Mouse (Mus musculus) forebrain, postnatal 0 days (tissue): ENCODE data around the gene Tcf7l1. TPM values are rescaled to one million over a fixed set of nuclear protein-coding genes. Genes with fewer than 3 reads are reported as not detected.
A peak's percentile ranks its signal among the peaks of the same experiment; 100 is the strongest.

Source experiments
- ATAC-seq: fragments of 200-750 bp; cut with Nextera tagmentation; 2 replicates; pipeline ENCODE4 v1.8.0; 2017; ENCODE audit warnings: mild to moderate bottlenecking, moderate library complexity
- DNase-seq: peaks from one replicate; pipeline ENCODE4 v3.0.0-alpha.2; 2015
- H3K27ac ChIP-seq: fragments of 300-500 bp; sonication (generic); 2 replicates; pipeline ENCODE4 v1.5.1; 2014; ENCODE audit warnings: low read depth, mild to moderate bottlenecking, antibody characterized with exemption, low read length, moderate library complexity, mixed read lengths
- H3K27me3 ChIP-seq: fragments of 300-500 bp; sonication (generic); 2 replicates; pipeline ENCODE4 v1.6.1; 2014; ENCODE audit warnings: mild to moderate bottlenecking, low read length, mixed read lengths; ENCODE audit not compliant: insufficient read depth
- H3K36me3 ChIP-seq: fragments of 300-500 bp; sonication (generic); 2 replicates; pipeline ENCODE4 v1.6.1; 2014; ENCODE audit warnings: mild to moderate bottlenecking, moderate library complexity; ENCODE audit not compliant: insufficient read depth
- H3K4me1 ChIP-seq: fragments of 300-500 bp; sonication (generic); 2 replicates; pipeline ENCODE4 v1.6.1; 2014; ENCODE audit warnings: antibody characterized with exemption; ENCODE audit not compliant: insufficient read depth
- H3K4me2 ChIP-seq: fragments of 300-500 bp; sonication (generic); 2 replicates; pipeline ENCODE4 v1.6.1; 2014; ENCODE audit warnings: low read depth, mild to moderate bottlenecking, moderate library complexity
- H3K4me3 ChIP-seq: fragments of 300-500 bp; sonication (generic); 2 replicates; pipeline ENCODE4 v1.5.1; 2014; ENCODE audit warnings: low read depth, low read length, mixed read lengths
- H3K9ac ChIP-seq: fragments of 300-500 bp; sonication (generic); 2 replicates; pipeline ENCODE4 v1.6.1; 2014; ENCODE audit warnings: mild to moderate bottlenecking
- H3K9me3 ChIP-seq: fragments of 300-500 bp; sonication (generic); 2 replicates; pipeline ENCODE4 v1.6.1; 2016; ENCODE audit warnings: low read length
- CTCF ChIP-seq: sonication (generic); IDR thresholded peaks from 2 replicates; pipeline ENCODE4 v1.5.1; 2016; ENCODE audit warnings: antibody characterized with exemption, control low read depth, low read depth
- WGBS: fragments of 180-500 bp; shearing (Covaris S2); extraction: QIAGEN DNeasy Blood & Tissue Kit; methylation state at CpG from one replicate; pipeline ENCODE4 v1.1.7; 2014; 5-methylcytosine and 5-hydroxymethylcytosine counted together
- polyA plus RNA-seq: library from polyadenylated mRNA; unstranded; fragments of >200 nt; fragmentation: Nextera tagmentation; extraction: Ambion mirVana; gene quantifications from 2 replicates; pipeline ENCODE4 v1.2.1, GENCODE M21; 2015
- total RNA-seq: library from RNA; depleted of rRNA; stranded (reverse); fragments of >200 nt; gene quantifications from 2 replicates; pipeline ENCODE4 v1.2.3, GENCODE M21; 2014

Gene Tcf7l1
- total and polyA plus RNA-seq, 2 experiments from 2014 or later = 1.1 to 4.5 TPM

- Histone ChIP-seq H3K9me3 (no peaks in the 10 kb centered on the region), H3K4me1 (no peaks in the 10 kb centered on the region), H3K4me3 (no peak overlapping the region), H3K4me2 (no peak overlapping the region), H3K9ac (no peak overlapping the region), H3K36me3 (no peaks in the 10 kb centered on the region), H3K27ac (no peak overlapping the region), H3K27me3 (no peaks in the 10 kb centered on the region)
- WGBS = 79% methylated on average over 7 of the region's 7 CpGs
- TF ChIP-seq CTCF = no peak
- ATAC-seq = no peak
- DNase-seq = no peak
Observed at GRCm38 (mm10) chr6:72626391-72626790, 162.7 kb downstream of the Tcf7l1 start.

DNA sequence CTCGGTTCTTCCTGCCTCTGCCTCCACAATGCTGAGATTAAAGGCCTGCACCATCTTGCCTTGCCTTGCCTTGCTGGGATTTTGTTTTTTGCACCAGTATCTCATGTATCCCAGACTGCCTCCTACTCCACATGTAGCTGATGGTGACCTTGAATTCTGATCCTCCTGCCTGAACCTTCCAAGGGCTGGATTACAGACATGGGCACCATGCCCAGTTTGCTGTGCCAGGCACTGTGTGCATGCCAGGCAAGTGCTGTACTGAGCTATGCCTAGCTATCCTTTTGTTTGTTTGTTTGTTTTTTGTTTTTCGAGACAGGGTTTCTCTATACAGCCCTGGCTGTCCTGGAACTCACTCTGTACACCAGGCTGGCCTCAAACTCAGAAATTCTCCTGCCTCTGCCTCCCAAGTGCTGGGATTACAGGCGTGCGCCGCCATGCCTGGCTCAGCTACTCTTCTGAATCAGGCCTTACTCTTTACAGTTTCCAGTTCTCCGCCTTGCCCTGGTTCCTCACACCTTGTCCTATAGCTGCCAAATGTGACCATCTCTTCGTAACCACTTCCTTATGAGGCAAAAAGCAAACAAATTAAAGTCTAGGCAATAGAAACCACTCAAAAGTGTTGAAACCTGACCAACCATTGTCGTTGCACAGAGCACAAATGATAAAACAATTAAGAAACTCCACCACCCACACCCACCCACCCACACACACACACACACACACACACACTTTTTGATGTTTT is 165.2 kb downstream of the Tcf7l1 start:
- 89% methylated on average over 8 of the region's 8 CpGs for WGBS
- DNase-seq = no peak
- TF ChIP-seq CTCF = no peak
- no peaks in the 10 kb centered on the region for H3K36me3 ChIP-seq
- no peaks in the 10 kb centered on the region for H3K27me3 ChIP-seq
- H3K4me1 ChIP-seq = no peaks in the 10 kb centered on the region
- no peak overlapping the region for H3K4me2 ChIP-seq
- H3K27ac ChIP-seq = no peak overlapping the region
- no peaks in the 10 kb centered on the region for H3K9me3 ChIP-seq
- H3K4me3 ChIP-seq = no peak overlapping the region
- no peak overlapping the region for H3K9ac ChIP-seq
- no peak for ATAC-seq

- Histone ChIP-seq H3K27me3 (no peaks in the 10 kb centered on the region), H3K4me2 (no peak overlapping the region), H3K36me3 (no peaks in the 10 kb centered on the region), H3K4me1 (no peaks in the 10 kb centered on the region), H3K4me3 (no peak overlapping the region), H3K9me3 (no peaks in the 10 kb centered on the region), H3K9ac (no peak overlapping the region), H3K27ac (no peak overlapping the region)
- TF ChIP-seq CTCF = no peak
- 46% methylated on average over 3 of the region's 3 CpGs for WGBS
- ATAC-seq (no peak), DNase-seq (no peak)
Observed at GRCm38 (mm10) chr6:72622917-72623316, 166.1 kb downstream of the Tcf7l1 start.

GRCm38 (mm10) chr6:72620920-72621319 is 168.1 kb downstream of the Tcf7l1 start:
- no peak overlapping the region for H3K27ac ChIP-seq
- no peak overlapping the region for H3K4me3 ChIP-seq
- H3K27me3 ChIP-seq = no peaks in the 10 kb centered on the region
- H3K9me3 ChIP-seq = no peaks in the 10 kb centered on the region
- no peak overlapping the region for H3K4me2 ChIP-seq
- peaks cover 9% of the 10 kb centered on the region for H3K4me1 ChIP-seq
- no peak for TF ChIP-seq CTCF
- H3K36me3 ChIP-seq = no peaks in the 10 kb centered on the region
- H3K9ac ChIP-seq = no peak overlapping the region
- DNase-seq (no peak), ATAC-seq (no peak)
- WGBS = 93% methylated on average over 5 of the region's 5 CpGs

- Histone ChIP-seq H3K9me3 (no peaks in the 10 kb centered on the region), H3K4me3 (no peak overlapping the region), H3K27ac (no peak overlapping the region), H3K4me1 (peaks cover 19% of the 10 kb centered on the region), H3K4me2 (no peak overlapping the region), H3K9ac (no peak overlapping the region), H3K36me3 (no peaks in the 10 kb centered on the region), H3K27me3 (no peaks in the 10 kb centered on the region)
- DNase-seq = no peak
- no peak for TF ChIP-seq CTCF
- ATAC-seq = no peak
- WGBS = 64% methylated on average over 12 of the region's 12 CpGs
Observed at GRCm38 (mm10) chr6:72619734-72620532, 169.1 kb downstream of the Tcf7l1 start.

DNA sequence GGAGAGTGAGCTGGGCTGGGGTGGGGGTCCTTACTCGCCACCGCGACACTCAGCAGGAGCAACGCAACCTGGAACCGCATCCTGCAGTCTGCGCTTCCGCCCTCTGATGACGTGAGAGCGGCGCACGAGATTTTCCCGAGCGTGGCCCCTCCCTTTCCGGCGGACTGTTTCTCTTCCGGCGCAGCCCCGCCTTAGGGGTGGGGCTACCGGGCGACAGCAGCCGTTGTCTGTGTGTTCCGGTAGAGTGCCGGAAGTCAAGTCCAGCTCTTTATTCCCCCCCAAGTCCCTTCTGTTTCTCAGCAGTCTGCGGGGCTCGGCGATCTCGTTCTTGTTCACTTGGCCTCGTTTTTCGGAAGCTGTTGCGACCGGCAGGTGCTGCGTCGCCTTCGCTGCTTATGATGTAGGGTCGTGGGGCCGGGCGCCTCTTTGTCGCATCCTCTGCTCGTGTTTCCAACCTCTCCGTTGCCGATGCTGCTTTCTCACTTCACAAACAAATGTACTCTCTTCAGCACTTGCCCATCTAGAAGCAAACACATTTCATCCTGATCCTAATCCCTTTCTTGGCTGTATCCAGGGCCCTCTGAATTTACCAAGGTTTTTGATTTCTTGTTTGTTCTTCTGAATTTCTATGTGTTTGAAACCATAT is 172.3 kb downstream of the Tcf7l1 start, which contains the start of gene Tgoln1:
Gene Tgoln1 (minus strand): TSS at position 358 of the 646 bp plus-strand sequence.
- Histone ChIP-seq H3K9ac (peak within 1 kb of the TSS; percentile 87), H3K4me1 (peaks cover 24% of the 10 kb centered on the region), H3K27ac (peak within 1 kb of the TSS; percentile 98), H3K27me3 (no peaks in the 10 kb centered on the region), H3K36me3 (peaks cover 3% of the 10 kb centered on the region), H3K9me3 (no peaks in the 10 kb centered on the region), H3K4me3 (peak within 1 kb of the TSS; percentile 74), H3K4me2 (peak within 1 kb of the TSS; percentile 78)
- DNase-seq (peak; percentile 97), ATAC-seq (peak; percentile 100)
- TF ChIP-seq CTCF = no peak
- under 1% methylated on average over 41 of the region's 41 CpGs for WGBS
